Mouse (Mus musculus) CH12F3 (cell line): ENCODE measurements around the gene Pde12.

ENCODE experiments used
- in situ Hi-C: fragments of 300-500 bp; cut with MboI; formaldehyde crosslinking; loops from 2 replicates; pipeline ENCODE4 v1.14.3; 2020; ENCODE audit warnings: low sequenced_read_pairs

Pde12 gene

GRCm38 (mm10) chr14:26645989-26646650 lies 23.6 kb downstream of the Pde12 start:
- in situ Hi-C loops, result no loop called here

- in situ Hi-C loops, result no loop called here
Measured at GRCm38 (mm10) chr14:26643006-26643624, 26.6 kb downstream of the Pde12 start.

- in situ Hi-C loops, result no loop called here
Measured at GRCm38 (mm10) chr14:26639961-26640360, 29.7 kb downstream of the Pde12 start.

GRCm38 (mm10) chr14:26639251-26639650 lies 30.4 kb downstream of the Pde12 start:
- in situ Hi-C loops, result no loop called here

DNA sequence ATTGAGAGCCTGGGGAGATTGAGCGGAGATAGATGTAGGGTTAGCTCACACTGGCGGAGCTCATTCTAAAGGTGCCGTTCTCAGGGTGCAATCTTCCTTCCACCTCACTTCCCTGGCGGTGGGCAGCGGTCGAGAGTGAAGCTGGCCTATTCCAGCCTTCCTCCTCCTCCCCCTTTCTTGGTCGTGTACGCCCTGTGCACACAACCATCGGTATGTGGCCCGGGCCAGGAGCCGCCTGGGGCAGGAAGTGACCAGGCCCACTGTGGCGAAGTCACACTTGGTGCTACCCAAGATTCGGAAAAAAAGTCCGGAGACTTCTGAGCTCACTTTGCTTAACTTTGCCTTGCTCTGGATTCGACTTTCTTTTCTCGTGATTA lies 31.0 kb downstream of the Pde12 start:
- in situ Hi-C loops, result no loop called here

- in situ Hi-C loops, result no loop called here
Measured at GRCm38 (mm10) chr14:26637851-26638707, 31.6 kb downstream of the Pde12 start, which contains the start of gene Arf4. Gene Arf4, plus strand, starts transcription at chr14:26638074.

DNA sequence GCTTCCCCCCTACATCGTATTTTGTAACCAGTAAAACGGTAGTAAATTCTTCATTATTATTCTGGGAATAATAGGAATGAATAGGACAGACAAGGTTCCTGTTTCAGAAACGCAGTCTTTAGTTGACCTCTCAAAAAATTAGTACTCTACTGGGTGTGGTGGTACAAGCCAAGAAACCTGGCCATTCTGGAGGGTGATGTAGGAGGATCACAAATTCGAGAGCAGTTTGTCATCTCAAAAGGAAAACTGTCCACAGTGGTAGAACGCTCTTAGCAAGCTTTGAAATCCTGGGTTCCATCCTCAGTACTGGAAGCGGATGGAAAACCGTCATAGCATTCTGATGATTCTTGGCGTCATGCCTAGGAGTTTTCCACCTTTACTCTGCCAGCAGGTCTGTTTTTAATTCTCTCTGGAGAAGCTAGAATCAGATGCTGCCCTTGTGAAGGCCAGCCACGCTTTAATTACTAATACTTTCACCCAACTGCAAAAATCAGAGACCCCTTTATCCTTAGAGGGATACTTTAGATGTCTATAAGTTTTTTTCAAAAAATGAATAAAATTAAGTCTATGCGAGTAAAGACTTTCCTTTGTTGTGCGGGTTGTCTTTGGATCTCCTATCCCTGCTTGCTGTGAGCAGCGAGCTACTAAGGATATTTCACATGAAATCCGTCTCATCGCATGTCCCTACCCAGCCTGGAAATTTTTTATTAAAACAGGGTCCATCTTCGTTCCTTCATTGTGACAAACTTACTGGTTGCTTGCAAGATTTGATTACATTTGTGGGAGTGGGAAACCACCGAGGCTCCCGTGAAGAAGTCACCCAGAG lies 32.4 kb downstream of the Pde12 start:
- in situ Hi-C loops, result no loop called here

GRCm38 (mm10) chr14:26626605-26627140 lies 43.0 kb downstream of the Pde12 start:
- in situ Hi-C loops, result no loop called here

DNA sequence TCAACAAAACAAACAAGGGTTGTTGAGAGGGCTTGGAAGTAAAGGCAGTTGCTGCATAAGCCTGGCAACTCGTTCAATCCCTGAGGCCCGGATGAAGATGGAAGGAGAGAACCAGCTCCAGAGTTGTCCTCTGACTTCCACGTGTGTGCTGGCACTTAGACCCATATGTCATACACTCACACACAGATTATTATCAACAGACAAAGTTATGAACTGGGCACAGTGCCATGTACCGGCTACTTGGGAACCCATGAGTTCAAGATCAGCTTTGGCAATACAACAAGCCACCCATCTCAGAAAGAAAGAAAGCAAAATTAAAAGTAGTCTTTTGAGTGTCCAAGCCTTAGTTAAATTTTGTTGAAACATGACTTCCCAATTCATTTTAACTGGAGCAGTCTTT lies 44.4 kb downstream of the Pde12 start:
- in situ Hi-C loops, result no loop called here

DNA sequence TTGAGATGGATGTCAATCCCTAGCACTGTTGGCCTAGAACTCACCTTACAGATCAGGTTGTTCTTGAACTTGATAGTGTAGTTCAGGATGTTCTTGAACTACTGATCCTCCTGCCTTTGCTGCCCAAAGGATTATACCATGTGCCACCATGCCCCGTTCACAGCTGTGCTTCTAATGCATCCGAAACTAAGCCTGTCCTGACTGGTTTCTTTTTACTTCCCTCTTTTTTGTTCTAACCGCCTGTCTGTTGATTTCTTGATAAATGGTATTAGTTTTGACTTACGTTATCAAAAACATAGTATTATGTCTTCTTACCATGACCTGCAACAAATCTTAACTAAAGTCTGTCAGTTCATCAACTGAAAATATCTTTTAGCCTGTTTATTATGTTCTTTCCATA lies 59.0 kb downstream of the Pde12 start:
- in situ Hi-C loops, result no loop called here
